Mouse (Mus musculus) erythroblast, embryonic 14.5 days (primary cell): ENCODE results near the gene Snd1. TPM values are rescaled to one million over a fixed set of nuclear protein-coding genes. Genes with fewer than 3 reads are reported as not detected.

Source experiments
- H3K27me3 ChIP-seq: 2 replicates; pipeline ENCODE4 v1.6.1; 2012; ENCODE audit warnings: inconsistent platforms; ENCODE audit not compliant: control insufficient read depth
- H3K36me3 ChIP-seq: 2 replicates; pipeline ENCODE4 v1.6.1; 2012; ENCODE audit warnings: mild to moderate bottlenecking, inconsistent platforms; ENCODE audit not compliant: control insufficient read depth
- H3K4me1 ChIP-seq: 2 replicates; pipeline ENCODE4 v1.6.1; 2012; ENCODE audit warnings: inconsistent platforms; ENCODE audit not compliant: control insufficient read depth
- H3K4me3 ChIP-seq: replicated peaks from 2 replicates; pipeline ENCODE3; 2012; ENCODE audit warnings: moderate library complexity, mild to moderate bottlenecking, inconsistent platforms
- H3K9me3 ChIP-seq: 2 replicates; pipeline ENCODE4 v1.6.1; 2012; ENCODE audit warnings: low read length, inconsistent platforms, mixed read lengths; ENCODE audit not compliant: control insufficient read depth
- GATA1 ChIP-seq: IDR thresholded peaks from 2 replicates; pipeline ENCODE4 v1.6.1; 2012; ENCODE audit warnings: low read length, inconsistent platforms, mixed read lengths
- TAL1 ChIP-seq: IDR thresholded peaks from 3 replicates; pipeline ENCODE4 v1.6.1; 2012; ENCODE audit warnings: low read length, inconsistent platforms, mixed read lengths
- polyA plus RNA-seq: library from polyadenylated mRNA; stranded (reverse); fragments of >175 nt; gene quantifications from 2 replicates; pipeline ENCODE4 v1.2.3, GENCODE M21; 2012

Snd1 gene
- polyA plus RNA-seq, 1 experiment, result 1.9 TPM

DNA sequence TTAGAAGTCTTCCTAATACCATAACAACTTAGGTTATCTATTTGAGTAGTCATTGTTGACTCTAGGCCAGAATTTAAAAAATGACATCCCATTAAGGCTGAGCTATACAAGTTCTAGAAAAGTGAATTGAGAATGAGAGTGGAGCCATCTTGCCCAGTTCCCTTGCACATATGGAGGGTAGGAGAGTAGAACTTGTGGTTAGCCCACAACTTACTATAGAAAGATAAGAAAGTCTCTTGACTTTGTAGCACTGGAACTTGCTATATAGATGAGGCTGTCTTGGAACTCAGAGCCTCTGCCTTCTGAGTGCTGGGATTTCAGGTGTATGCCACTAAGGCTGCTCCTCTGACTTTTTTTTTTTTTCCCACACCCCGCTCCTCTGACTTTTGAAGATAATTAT is 46.5 kb downstream of the Snd1 start:
- Histone ChIP-seq H3K4me3 (no peak overlapping the region), H3K36me3 (peaks cover 59% of the 10 kb centered on the region), H3K4me1 (no peaks in the 10 kb centered on the region), H3K27me3 (no peaks in the 10 kb centered on the region), H3K9me3 (no peaks in the 10 kb centered on the region)
- no peak for TF ChIP-seq TAL1
- no peak for TF ChIP-seq GATA1

DNA sequence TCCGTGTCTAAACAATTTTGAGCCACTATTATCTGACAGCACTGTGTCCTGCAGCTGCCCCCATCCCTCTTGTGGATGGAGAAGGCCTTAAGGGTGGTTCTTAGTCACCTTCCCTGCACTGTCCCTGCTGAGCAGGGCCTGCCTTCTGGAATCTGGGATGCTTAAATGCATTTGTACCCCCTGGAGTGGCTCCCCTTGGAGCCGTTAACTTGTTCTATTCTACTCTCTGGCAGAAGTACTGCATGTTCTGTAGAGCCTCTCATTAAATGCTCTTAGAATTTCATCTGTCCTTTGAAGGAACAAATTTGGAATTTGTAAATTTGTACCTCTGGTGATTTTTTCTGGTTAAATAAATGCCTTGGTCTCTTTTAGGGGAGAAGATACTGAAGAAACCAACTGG is 50.6 kb downstream of the Snd1 start:
- Histone ChIP-seq H3K36me3 (peaks cover 71% of the 10 kb centered on the region), H3K27me3 (no peaks in the 10 kb centered on the region), H3K4me1 (no peaks in the 10 kb centered on the region), H3K4me3 (no peak overlapping the region), H3K9me3 (no peaks in the 10 kb centered on the region)
- TF ChIP-seq GATA1 (no peak), TAL1 (no peak)

DNA sequence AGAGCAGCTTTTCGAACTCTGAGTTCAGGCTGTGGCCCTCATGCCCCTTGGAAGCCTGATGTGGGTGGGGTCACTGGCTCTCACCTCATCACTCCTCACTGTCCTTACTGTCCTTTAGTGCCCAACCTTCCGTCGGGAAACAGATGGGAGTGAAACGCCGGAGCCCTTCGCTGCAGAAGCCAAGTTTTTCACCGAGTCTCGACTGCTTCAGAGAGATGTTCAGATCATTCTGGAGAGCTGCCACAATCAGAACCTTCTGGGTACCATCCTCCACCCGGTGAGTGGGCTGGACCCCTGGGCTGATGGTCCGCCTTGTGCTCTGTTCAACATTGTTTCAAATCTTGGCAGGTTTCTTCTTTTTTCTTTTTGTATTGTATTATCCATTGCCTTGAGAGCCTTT is 52.5 kb downstream of the Snd1 start:
- Histone ChIP-seq H3K4me3 (no peak overlapping the region), H3K4me1 (no peaks in the 10 kb centered on the region), H3K27me3 (no peaks in the 10 kb centered on the region), H3K36me3 (peaks cover 72% of the 10 kb centered on the region), H3K9me3 (no peaks in the 10 kb centered on the region)
- no peak for TF ChIP-seq GATA1
- TF ChIP-seq TAL1, result no peak

DNA sequence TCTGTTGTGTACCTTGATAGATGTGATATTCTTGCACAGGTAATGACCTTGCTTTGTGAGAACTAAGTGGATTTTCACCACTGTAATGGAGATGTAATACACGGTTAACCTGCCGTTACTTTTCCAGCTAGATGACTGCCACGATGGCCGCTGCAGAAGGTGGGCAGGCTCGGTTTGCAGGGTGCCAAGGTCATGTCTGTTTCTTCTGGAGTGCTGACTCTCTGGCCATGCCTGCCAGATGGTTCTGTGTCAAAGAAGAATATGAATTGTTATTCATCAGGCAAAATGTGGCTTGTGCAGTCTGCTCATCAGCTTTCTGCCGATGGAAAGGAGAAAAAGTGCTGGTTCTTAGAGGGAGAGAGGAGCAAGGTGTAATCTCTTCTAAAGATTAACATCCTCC is 53.3 kb downstream of the Snd1 start:
- TF ChIP-seq GATA1 (no peak), TAL1 (no peak)
- no peaks in the 10 kb centered on the region for H3K9me3 ChIP-seq
- H3K27me3 ChIP-seq, result no peaks in the 10 kb centered on the region
- peaks cover 72% of the 10 kb centered on the region for H3K36me3 ChIP-seq
- no peak overlapping the region for H3K4me3 ChIP-seq
- no peaks in the 10 kb centered on the region for H3K4me1 ChIP-seq

DNA sequence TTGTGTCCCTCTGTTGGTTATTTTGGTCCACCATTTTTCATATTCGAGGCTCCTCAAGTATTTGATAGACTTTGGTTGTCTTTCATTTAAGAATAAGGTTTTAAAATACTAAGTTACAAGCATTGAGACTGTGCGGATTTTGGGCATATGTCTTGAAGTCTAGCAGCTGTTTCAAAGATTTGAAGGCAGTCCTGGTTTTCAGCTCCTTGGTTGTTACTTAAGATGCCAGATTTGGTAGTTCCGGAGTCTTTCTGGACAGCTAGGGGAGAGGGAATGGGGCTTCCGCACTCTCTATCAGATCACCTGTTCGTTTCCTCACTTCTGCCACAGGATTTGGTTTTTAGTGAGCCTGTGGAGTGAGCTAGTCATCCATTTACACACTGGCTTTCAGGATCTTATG is 61.5 kb downstream of the Snd1 start:
- Histone ChIP-seq H3K4me3 (no peak overlapping the region), H3K4me1 (no peaks in the 10 kb centered on the region), H3K36me3 (peaks cover 41% of the 10 kb centered on the region), H3K27me3 (no peaks in the 10 kb centered on the region), H3K9me3 (no peaks in the 10 kb centered on the region)
- TF ChIP-seq GATA1, result no peak
- no peak for TF ChIP-seq TAL1

DNA sequence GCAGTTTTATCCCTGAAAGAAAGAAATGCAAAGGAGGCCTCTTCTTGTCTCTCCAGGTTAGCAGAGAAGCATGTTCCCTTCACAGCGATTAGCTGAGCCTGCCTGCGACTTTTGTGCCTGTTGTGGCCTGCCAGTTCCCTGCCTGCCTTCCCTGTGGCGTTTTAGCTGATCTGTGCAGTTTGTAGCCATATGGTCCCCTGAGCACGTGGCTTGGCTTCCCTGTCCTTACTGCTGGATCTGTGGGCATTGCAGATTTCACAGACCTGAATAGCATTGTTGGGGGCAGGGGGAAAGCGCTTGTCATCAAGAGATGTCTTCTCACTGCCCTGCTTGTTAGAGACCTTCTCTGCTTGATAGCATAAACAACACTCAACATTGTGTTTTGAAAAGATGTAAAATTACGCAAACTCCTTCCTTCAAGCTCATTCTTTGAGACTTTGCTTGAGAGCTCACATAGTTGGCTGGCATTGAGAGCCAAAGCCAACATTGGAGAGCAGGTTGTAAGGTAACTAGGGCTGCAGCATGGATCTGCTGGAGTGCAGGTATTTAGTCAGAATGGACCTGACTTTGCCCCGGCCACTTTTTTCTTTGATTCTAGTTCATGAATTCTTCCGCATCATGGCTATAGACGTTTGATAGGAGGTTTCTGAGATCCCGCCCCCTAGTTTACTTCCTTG is 63.0 kb downstream of the Snd1 start:
- Histone ChIP-seq H3K9me3 (no peaks in the 10 kb centered on the region), H3K27me3 (no peaks in the 10 kb centered on the region), H3K4me3 (no peak overlapping the region), H3K36me3 (peaks cover 36% of the 10 kb centered on the region), H3K4me1 (no peaks in the 10 kb centered on the region)
- TF ChIP-seq TAL1 (no peak), GATA1 (no peak)

DNA sequence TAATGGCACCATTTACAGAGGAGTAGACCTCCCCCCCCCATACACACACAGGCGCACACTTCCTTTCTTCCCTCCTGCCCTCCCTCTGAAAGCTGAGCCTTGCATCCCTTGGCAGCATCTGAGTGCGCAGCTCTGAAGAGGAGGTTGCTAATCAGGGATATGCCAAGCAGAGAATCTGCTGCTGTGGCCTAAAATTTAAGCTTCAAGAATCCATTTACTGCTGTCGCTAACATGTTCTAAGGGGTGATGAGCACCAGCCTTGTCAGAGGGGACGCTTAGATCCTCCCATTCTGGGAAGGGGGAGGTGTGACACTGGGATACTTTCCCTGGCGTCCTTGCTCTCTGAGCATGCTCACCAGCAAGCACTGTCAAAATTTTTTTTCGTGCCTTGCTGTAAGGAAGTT is 67.4 kb downstream of the Snd1 start:
- TF ChIP-seq TAL1 (no peak), GATA1 (no peak)
- Histone ChIP-seq H3K36me3 (peaks cover 42% of the 10 kb centered on the region), H3K4me1 (no peaks in the 10 kb centered on the region)

DNA sequence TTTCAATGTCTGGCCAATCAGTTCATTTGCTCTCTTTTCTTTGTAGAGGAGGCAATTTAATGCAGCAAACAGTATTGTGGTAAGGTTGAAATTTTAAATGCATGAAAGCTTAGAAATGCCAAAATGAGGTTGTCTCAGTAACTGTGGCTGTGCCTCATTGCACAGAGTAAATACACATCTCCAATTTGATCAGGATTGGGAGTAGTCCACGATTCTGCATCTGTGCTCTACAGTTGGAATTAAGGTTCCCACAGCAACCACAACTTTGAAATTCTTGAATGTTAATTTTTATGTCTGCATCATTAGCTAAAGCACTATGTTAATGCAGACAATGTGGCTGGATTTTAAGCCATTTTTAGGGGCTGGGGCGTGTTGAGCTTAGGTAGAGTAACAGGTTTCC is 72.0 kb downstream of the Snd1 start:
- no peaks in the 10 kb centered on the region for H3K9me3 ChIP-seq
- no peaks in the 10 kb centered on the region for H3K27me3 ChIP-seq
- no peak overlapping the region for H3K4me3 ChIP-seq
- peaks cover 52% of the 10 kb centered on the region for H3K36me3 ChIP-seq
- H3K4me1 ChIP-seq, result no peaks in the 10 kb centered on the region
- TF ChIP-seq GATA1 (no peak), TAL1 (no peak)

More for the DNA sequence above, 67.4 kb downstream of the Snd1 start:
- Histone ChIP-seq H3K27me3 (no peaks in the 10 kb centered on the region), H3K9me3 (no peaks in the 10 kb centered on the region), H3K4me3 (no peak overlapping the region)

DNA sequence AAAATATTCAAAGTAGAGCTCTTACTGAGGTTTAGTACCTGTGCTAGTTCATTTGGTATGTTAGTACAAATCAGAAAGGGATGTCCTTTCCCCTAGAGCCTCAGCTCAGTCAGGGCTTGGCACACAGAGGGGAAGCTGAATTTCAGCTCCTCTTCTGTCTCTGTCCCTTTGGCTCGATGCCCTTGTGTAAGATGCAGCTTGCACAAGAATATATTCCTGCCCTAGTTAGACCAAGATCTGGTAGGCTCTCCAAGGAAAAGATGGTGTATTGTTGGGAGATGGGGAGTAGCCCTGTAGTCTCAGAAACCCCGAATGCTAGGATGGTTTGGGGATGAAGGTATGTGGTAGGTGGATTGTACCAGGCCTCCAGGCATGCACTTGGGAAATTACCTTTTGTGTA is 74.4 kb downstream of the Snd1 start:
- no peak overlapping the region for H3K4me3 ChIP-seq

DNA sequence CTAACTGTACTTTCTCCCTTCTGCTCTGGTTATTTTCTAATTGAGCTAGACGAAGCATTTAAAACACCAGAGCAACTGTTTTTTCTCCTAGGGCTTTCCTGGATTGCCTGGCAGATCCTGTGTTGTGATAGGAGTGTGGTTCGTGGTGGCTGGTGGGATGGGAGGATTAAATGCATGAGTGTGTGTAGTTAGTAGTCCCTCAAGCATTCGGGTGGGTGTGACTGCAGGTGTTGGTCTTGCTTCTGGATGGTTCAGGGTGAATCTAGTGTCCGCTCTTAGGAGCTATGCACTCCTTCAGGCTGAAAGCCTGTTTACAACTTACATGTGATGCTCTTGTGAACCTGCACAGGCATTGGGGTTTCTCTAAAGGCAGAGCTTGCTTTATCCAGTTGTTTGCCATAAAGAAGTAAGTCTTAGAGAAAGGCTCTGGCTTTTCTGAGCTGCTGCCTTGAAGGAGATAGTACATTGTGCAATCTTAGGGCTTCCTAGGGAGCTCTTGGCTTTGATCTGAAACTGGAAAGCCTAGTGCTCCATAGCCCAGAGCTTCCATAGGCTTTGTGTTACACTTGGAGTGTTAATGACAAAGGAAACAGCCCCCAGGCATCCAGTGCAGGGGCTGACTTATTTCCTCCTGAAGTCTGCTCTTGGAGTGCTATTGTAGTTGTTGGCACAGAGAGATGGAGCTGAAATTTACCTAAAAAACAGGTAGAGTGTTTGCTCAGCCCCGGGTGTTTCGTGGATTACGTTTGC is 75.5 kb downstream of the Snd1 start:
- Histone ChIP-seq H3K36me3 (peaks cover 57% of the 10 kb centered on the region), H3K27me3 (no peaks in the 10 kb centered on the region), H3K4me1 (no peaks in the 10 kb centered on the region), H3K4me3 (no peak overlapping the region), H3K9me3 (no peaks in the 10 kb centered on the region)
- TF ChIP-seq GATA1, result no peak
- no peak for TF ChIP-seq TAL1

More for the DNA sequence above, 74.4 kb downstream of the Snd1 start:
- TF ChIP-seq TAL1, result no peak
- TF ChIP-seq GATA1, result no peak
- Histone ChIP-seq H3K27me3 (no peaks in the 10 kb centered on the region), H3K36me3 (peaks cover 53% of the 10 kb centered on the region), H3K4me1 (no peaks in the 10 kb centered on the region), H3K9me3 (no peaks in the 10 kb centered on the region)
